Mouse (Mus musculus) kidney, embryonic 15.5 days (tissue): Measurements from ENCODE around the gene 9230110F15Rik. TPM values are rescaled to one million over a fixed set of nuclear protein-coding genes. Genes with fewer than 3 reads are reported as not detected.
"Not testable (repeated sequence)": the region's sequence is repeated elsewhere in the genome, so short reads cannot be mapped to it uniquely, and the experiment has no call there.

ENCODE experiments used
- ATAC-seq: fragments of 200-750 bp; cut with Nextera tagmentation; replicated peaks from 2 replicates; pipeline ENCODE4 v1.8.0; 2017; ENCODE audit warnings: moderate TSS enrichment; ENCODE audit not compliant: low FRiP score
- H3K27ac ChIP-seq: fragments of 300-500 bp; sonication (generic); 2 replicates; pipeline ENCODE4 v1.5.1; 2015; ENCODE audit warnings: mild to moderate bottlenecking, inconsistent platforms
- H3K27me3 ChIP-seq: fragments of 300-500 bp; sonication (generic); 2 replicates; pipeline ENCODE4 v1.6.1; 2015; ENCODE audit warnings: inconsistent platforms
- H3K36me3 ChIP-seq: fragments of 300-500 bp; sonication (generic); 2 replicates; pipeline ENCODE4 v1.6.1; 2015; ENCODE audit warnings: inconsistent platforms
- H3K4me1 ChIP-seq: fragments of 300-500 bp; sonication (generic); 2 replicates; pipeline ENCODE4 v1.6.1; 2015; ENCODE audit warnings: inconsistent platforms
- H3K4me2 ChIP-seq: fragments of 300-500 bp; sonication (generic); 2 replicates; pipeline ENCODE4 v1.6.1; 2015; ENCODE audit warnings: moderate library complexity, mild to moderate bottlenecking, inconsistent platforms
- H3K4me3 ChIP-seq: fragments of 300-500 bp; sonication (generic); replicated peaks from 2 replicates; pipeline ENCODE4 v1.5.1; 2015; ENCODE audit warnings: mild to moderate bottlenecking, inconsistent platforms
- H3K9ac ChIP-seq: fragments of 300-500 bp; sonication (generic); 2 replicates; pipeline ENCODE4 v1.6.1; 2015; ENCODE audit warnings: mild to moderate bottlenecking, inconsistent platforms
- H3K9me3 ChIP-seq: fragments of 300-500 bp; sonication (generic); replicated peaks from 2 replicates; pipeline ENCODE4 v1.6.1; 2016; ENCODE audit warnings: inconsistent platforms
- WGBS: fragments of 180-500 bp; shearing (Covaris S2); methylation state at CpG from one replicate; pipeline ENCODE4 v1.1.7; 2015; ENCODE audit warnings: mixed read lengths; 5-methylcytosine and 5-hydroxymethylcytosine counted together
- polyA plus RNA-seq: library from polyadenylated mRNA; unstranded; fragments of >200 nt; fragmentation: Nextera tagmentation; extraction: Ambion mirVana; gene quantifications from 2 replicates; pipeline ENCODE4 v1.2.1, GENCODE M21; 2015

9230110F15Rik gene
- not detected in 2 replicates for polyA plus RNA-seq

DNA sequence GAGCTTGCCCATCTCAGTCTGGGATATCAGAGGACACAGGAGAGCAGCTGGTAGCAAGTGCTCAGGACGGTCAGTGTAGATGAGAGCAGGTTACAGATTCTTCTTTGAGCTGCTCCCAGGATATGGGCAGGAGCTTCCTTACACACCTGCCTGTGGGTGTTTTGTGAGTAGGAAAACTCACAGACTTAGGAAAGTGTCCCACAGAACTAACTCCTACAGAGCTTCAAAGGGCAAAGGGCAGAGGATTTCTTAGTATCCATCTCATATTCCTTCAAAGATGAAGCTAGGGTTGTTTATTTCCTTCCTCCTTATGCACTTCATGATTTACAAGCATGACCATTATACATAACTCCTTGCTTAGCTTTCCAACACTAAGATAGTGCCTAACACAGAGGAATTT, at the start of gene 9230110F15Rik:
Gene 9230110F15Rik, minus strand, starts transcription at position 101 of the 400 bp plus-strand sequence.
- no peak within 1 kb of the TSS for H3K9ac ChIP-seq
- H3K4me1 ChIP-seq: no peaks in the 10 kb centered on the region
- WGBS: 75% methylated on average over 1 of the region's 1 CpGs
- no peaks in the 10 kb centered on the region for H3K9me3 ChIP-seq
- no peak within 1 kb of the TSS for H3K4me2 ChIP-seq
- H3K27ac ChIP-seq: no peak within 1 kb of the TSS
- no peak within 1 kb of the TSS for H3K4me3 ChIP-seq
- ATAC-seq: no peak
- no peaks in the 10 kb centered on the region for H3K27me3 ChIP-seq
- no peaks in the 10 kb centered on the region for H3K36me3 ChIP-seq

DNA sequence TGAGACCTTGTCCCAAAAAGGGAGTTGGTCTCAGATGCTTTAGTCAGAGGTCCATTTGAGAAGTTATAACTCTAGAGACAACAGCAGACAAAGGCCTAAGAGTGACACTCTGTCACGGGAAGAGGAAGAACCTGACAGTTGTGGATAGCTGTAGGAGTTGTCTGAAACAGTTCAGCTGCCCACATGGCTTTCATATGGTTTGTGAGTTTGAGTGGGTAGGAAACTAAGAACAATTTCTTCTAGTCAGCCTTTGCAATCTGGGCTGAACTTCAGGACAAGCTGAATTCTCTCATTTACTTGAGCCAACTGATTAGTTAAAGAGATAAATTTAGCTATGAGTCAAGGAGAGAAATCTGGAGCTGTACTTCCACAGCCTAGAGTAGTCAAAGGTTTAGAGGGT, 49.2 kb upstream of the 9230110F15Rik start:
- not testable (repeated sequence) for H3K9me3 ChIP-seq, H3K9ac ChIP-seq, H3K4me1 ChIP-seq, H3K4me2 ChIP-seq, H3K36me3 ChIP-seq, H3K27ac ChIP-seq, H3K4me3 ChIP-seq, ATAC-seq, H3K27me3 ChIP-seq
- WGBS: 53% methylated on average over 1 of the region's 1 CpGs

DNA sequence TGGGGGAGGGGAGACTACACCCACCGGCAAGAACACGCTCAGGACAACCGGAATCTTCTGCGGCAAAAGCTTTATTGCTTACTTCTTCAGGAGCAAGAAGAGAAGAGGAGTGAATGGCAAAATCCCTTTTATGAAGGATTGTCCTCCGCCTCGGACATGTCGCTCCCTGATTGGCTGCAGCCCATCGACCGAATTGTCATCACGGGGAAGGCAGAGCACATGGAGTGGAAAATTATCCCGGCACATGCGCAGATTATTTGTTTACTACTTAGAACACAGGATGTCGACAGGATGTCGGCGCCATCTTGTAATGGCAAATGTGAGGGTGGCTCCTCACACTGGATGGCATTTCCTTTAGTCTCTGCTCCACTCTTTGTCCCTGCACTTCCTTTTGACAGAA, 26.1 kb downstream of the 9230110F15Rik start:
- H3K4me2 ChIP-seq, H3K4me1 ChIP-seq, ATAC-seq, H3K36me3 ChIP-seq, H3K9ac ChIP-seq, H3K27ac ChIP-seq, H3K9me3 ChIP-seq, H3K4me3 ChIP-seq, H3K27me3 ChIP-seq: not testable (repeated sequence)
- WGBS: 95% methylated on average over 15 of the region's 15 CpGs

DNA sequence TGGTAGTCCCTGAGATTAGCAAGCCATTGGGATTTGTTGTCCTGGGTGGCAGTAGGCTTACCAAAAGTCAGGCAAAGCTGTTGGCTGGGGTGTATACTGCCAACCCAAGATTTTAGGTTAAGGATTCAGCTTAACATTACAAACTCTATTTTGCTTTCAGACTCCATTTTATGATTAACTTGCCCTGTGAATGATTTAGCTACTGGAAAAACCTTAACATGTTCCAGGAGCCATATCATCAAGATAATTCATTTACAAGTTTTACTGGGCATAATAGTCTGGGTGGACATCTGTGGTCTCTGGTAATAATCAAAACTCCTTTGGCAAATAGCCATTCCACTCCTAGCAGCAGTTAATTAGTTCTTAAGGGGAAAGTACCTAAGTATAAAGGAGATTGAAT, 45.8 kb downstream of the 9230110F15Rik start:
- H3K4me1 ChIP-seq: no peaks in the 10 kb centered on the region
- no peak overlapping the region for H3K4me3 ChIP-seq
- H3K9ac ChIP-seq: no peak overlapping the region
- no peak overlapping the region for H3K27ac ChIP-seq
- no peaks in the 10 kb centered on the region for H3K9me3 ChIP-seq
- H3K36me3 ChIP-seq: no peaks in the 10 kb centered on the region
- H3K4me2 ChIP-seq: no peak overlapping the region
- H3K27me3 ChIP-seq: no peaks in the 10 kb centered on the region
- ATAC-seq: no peak

DNA sequence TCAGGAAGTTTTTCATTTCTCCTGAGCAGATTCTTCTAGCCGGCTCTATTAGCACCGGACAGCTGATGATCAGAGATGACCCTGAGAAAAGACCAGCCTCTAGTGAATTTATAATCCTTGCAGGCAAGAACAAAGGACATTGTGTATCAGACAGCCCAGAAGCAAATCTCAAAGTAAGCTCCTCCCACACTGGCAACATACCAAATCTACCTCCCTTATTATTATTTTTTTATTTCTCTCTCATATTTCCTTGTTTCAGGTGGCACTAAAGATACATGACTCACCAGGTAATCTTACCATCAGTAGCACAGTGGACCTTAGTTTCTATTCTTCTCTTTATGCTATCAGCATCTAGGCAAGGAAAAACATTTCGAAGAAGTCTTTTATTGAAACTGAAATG, 53.9 kb downstream of the 9230110F15Rik start, which contains the start of the genes Gm27235 and D730048I06Rik:
Gene Gm27235, minus strand, starts transcription at position 101 of the 400 bp plus-strand sequence.
Gene D730048I06Rik, minus strand, starts transcription at position 112 of the 400 bp plus-strand sequence.
- Histone ChIP-seq H3K36me3 (no peaks in the 10 kb centered on the region), H3K4me2 (no peak within 1 kb of the TSS), H3K27me3 (no peaks in the 10 kb centered on the region), H3K4me1 (no peaks in the 10 kb centered on the region), H3K4me3 (no peak within 1 kb of the TSS), H3K27ac (no peak within 1 kb of the TSS), H3K9ac (no peak within 1 kb of the TSS), H3K9me3 (no peaks in the 10 kb centered on the region)
- no peak for ATAC-seq
- whole genome bisulfite sequencing: 94% methylated on average over 3 of the region's 3 CpGs

Other genes with a start within 250 kb of the 9230110F15Rik start
- gene Pate4, start 232.2 kb downstream of the 9230110F15Rik start, polyA plus RNA-seq: not detected in 2 replicates
- not detected in 2 replicates for gene Pate3, start 195.9 kb downstream of the 9230110F15Rik start, polyA plus RNA-seq
- not detected in 2 replicates for gene Pate1, start 156.8 kb downstream of the 9230110F15Rik start, polyA plus RNA-seq
- gene Gm17677, start 103.1 kb downstream of the 9230110F15Rik start, polyA plus RNA-seq: not detected in 2 replicates
- not detected in 2 replicates for gene Gm17727, start 66.0 kb downstream of the 9230110F15Rik start, polyA plus RNA-seq
- gene Gm27235, start 54.0 kb downstream of the 9230110F15Rik start, polyA plus RNA-seq: not detected in 2 replicates
- gene D730048I06Rik, start 54.0 kb downstream of the 9230110F15Rik start, polyA plus RNA-seq: not detected in 2 replicates
- gene 9230113P08Rik, start 64.3 kb upstream of the 9230110F15Rik start, polyA plus RNA-seq: not detected in 2 replicates